Mouse (Mus musculus): ENCODE results near the gene Shroom3. TPM values are rescaled to one million over a fixed set of nuclear protein-coding genes. Genes with fewer than 3 reads are reported as not detected.

The Shroom3 gene
- polyA plus RNA-seq, 1 experiment from 2014 or later: 2.1 TPM

GRCm38 (mm10) chr5:92983942-92984341 is 300.7 kb downstream of the Shroom3 start:
- no peak overlapping the region for H3K27ac ChIP-seq
- no peaks in the 10 kb centered on the region for H3K36me3 ChIP-seq
- no peak for ATAC-seq (ENCODE audit: low FRiP score)
- H3K4me1 ChIP-seq (replicated peaks): peaks cover 6% of the 10 kb centered on the region
- no peaks in the 10 kb centered on the region for H3K9me3 ChIP-seq
- no peak overlapping the region for H3K9ac ChIP-seq
- H3K27me3 ChIP-seq: no peaks in the 10 kb centered on the region
- WGBS: 46% methylated on average over 2 of the region's 2 CpGs
- no peak overlapping the region for H3K4me3 ChIP-seq
- no peak overlapping the region for H3K4me2 ChIP-seq

- WGBS: 18% methylated on average over 1 of the region's 1 CpGs
- no peak for ATAC-seq (ENCODE audit: low FRiP score)
- no peak overlapping the region for H3K4me2 ChIP-seq
Measured at GRCm38 (mm10) chr5:92984692-92985091, 301.5 kb downstream of the Shroom3 start.

GRCm38 (mm10) chr5:92985391-92985790 is 302.2 kb downstream of the Shroom3 start:
- Histone ChIP-seq H3K36me3 (no peaks in the 10 kb centered on the region), H3K9ac (no peak overlapping the region), H3K4me2 (no peak overlapping the region), H3K9me3 (no peaks in the 10 kb centered on the region), H3K27me3 (no peaks in the 10 kb centered on the region), H3K27ac (no peak overlapping the region), H3K4me3 (no peak overlapping the region), H3K4me1 (replicated peaks) (peaks cover 6% of the 10 kb centered on the region)
- ATAC-seq (ENCODE audit: low FRiP score): no peak
- 89% methylated on average over 2 of the region's 2 CpGs for WGBS

More at GRCm38 (mm10) chr5:92984692-92985091, 301.5 kb downstream of the Shroom3 start:
- peaks cover 6% of the 10 kb centered on the region for H3K4me1 ChIP-seq (replicated peaks)
- no peaks in the 10 kb centered on the region for H3K36me3 ChIP-seq
- H3K9me3 ChIP-seq: no peaks in the 10 kb centered on the region
- H3K27me3 ChIP-seq: no peaks in the 10 kb centered on the region
- no peak overlapping the region for H3K9ac ChIP-seq
- H3K27ac ChIP-seq: no peak overlapping the region
- no peak overlapping the region for H3K4me3 ChIP-seq

DNA sequence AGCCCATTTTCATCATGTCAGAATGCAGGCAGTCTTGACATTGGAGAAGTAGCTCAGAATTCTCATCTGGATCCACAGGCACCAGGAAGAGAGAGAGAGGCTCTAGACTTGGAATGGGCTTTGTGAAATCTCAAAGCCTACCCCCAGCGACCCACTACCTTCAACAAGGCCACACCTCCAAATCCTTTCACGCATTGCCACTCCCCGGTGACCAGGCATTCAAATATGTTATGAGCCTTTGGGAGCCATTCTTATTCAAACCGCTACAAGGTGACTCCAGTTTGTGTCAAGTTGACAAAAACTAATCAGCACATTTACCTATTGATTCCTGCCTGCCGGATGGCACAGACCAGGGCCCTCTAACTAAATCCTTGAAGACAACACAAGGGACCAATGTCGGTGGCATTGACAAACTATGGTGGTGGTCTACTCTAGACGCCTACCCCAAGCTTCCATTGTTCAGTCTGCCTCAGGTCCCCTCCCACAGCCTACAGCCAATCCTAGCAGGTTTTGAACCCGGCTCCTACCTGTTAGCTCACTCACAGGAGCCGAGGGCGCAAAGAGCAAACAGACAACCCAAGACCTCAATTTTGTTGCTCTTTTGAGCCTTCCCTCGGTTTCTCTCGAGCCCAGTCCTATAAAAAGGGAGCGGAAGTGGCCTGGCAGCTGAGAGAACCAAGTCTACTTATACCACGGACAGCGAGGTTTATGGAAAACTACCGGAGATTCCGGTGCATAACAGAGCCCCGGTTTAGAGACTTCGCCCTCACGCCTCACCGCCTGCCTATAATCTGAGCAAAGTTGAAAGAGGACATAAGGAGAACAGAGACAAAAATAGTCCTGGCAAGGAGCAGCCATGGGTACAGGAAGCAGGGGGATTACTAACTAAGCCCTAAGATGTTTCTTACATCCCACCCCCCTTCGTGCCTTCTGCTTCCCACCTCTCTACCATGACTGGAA is 303.7 kb downstream of the Shroom3 start:
- Histone ChIP-seq H3K4me3 (no peak overlapping the region), H3K9me3 (no peaks in the 10 kb centered on the region), H3K9ac (no peak overlapping the region), H3K4me2 (no peak overlapping the region), H3K27ac (no peak overlapping the region), H3K27me3 (no peaks in the 10 kb centered on the region), H3K36me3 (no peaks in the 10 kb centered on the region), H3K4me1 (replicated peaks) (peaks cover 6% of the 10 kb centered on the region)
- 92% methylated on average over 22 of the region's 22 CpGs for WGBS
- ATAC-seq (ENCODE audit: low FRiP score): no peak

DNA sequence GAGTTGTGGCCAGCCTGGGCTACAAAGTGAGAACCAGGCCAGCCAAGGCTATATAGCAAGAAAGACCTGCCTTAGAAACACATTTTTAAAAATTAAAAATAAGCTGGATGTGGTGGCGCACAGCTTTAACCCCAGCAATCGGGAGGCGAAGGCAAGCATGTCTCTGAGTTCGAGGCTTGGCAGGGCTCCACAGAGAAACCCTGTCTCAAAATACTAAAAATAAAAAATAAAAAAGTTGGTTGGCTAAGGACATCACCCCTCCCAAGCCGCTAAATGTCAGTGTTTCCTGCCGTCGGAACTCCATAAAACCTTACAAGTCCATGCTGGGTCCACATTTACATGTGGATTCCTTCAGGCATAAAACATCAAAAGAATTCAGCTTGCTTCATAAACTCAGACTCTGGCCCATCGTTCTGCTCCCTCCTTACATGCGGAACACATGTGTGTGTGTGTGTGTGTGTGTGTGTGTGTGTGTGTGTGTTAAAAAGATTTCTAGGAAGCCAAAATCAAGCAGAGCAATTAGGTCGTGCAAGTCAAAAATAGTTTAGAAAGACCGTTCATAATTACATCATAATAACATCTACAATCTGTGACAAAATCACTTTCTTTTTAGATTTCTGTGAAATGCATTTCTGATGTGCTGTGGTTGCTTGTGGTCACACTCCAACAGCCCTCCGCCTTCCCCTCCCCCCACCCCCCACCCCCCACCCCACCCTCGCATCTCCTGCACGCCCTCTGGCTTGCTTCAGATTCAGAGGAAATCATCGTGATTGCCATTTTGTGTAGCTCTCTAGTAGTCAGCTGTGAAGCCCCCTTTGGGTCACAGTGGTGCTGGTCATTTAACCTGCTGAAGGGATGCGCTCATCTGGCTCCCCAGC is 304.9 kb downstream of the Shroom3 start:
- H3K4me1 ChIP-seq (replicated peaks): peaks cover 6% of the 10 kb centered on the region
- H3K4me2 ChIP-seq: peak overlapping the region; percentile 37
- no peak overlapping the region for H3K4me3 ChIP-seq
- H3K9ac ChIP-seq: peak overlapping the region; percentile 55; the same call in 1 of the 2 replicates
- no peaks in the 10 kb centered on the region for H3K36me3 ChIP-seq
- 59% methylated on average over 15 of the region's 16 CpGs for WGBS
- H3K27me3 ChIP-seq: no peaks in the 10 kb centered on the region
- H3K27ac ChIP-seq: peak overlapping the region; percentile 62
- no peaks in the 10 kb centered on the region for H3K9me3 ChIP-seq
- peak; percentile 60; the same call in 1 of the 2 replicates for ATAC-seq (ENCODE audit: low FRiP score)

DNA sequence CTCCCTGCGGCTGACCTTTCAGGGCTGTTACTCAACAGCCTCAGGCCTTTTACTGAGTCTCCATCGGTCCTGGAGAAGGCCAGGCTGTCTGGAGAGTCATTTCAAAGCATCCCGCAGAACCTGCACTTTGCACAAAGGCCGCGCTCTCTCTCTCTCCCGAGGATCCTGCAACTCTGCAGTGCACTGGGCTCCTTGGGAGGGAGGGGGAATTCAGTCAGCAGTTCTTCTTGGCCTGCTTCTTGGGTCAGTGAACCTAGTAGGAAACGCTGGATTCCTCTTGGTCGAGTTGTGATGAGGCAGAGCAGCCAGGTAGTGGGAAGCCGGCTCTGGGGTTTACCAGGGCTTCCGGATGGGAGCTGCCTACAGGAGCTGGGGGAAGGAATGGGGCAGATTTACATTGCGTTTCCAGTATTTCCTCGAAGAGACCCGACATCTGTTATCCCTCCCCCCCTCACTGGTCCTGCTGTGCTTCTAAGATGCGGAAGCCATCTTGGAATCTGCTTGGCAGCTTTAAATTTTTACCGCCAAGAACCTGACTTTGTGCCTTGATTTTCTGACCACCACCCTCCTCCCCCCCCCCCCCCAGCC is 305.6 kb downstream of the Shroom3 start:
- Histone ChIP-seq H3K27me3 (no peaks in the 10 kb centered on the region), H3K4me1 (replicated peaks) (peaks cover 6% of the 10 kb centered on the region), H3K4me3 (no peak overlapping the region), H3K4me2 (peak overlapping the region; percentile 37), H3K9ac (peak overlapping the region; percentile 55), H3K36me3 (no peaks in the 10 kb centered on the region), H3K9me3 (no peaks in the 10 kb centered on the region), H3K27ac (peak overlapping the region; percentile 62)
- peak; percentile 82 for ATAC-seq (ENCODE audit: low FRiP score)
- WGBS: 20% methylated on average over 15 of the region's 15 CpGs

GRCm38 (mm10) chr5:92992106-92992505 is 308.9 kb downstream of the Shroom3 start:
- H3K4me2 ChIP-seq: no peak overlapping the region
- H3K27me3 ChIP-seq: no peaks in the 10 kb centered on the region
- WGBS: 86% methylated on average over 3 of the region's 3 CpGs
- no peak overlapping the region for H3K4me3 ChIP-seq
- no peaks in the 10 kb centered on the region for H3K9me3 ChIP-seq
- H3K27ac ChIP-seq: no peak overlapping the region
- H3K9ac ChIP-seq: no peak overlapping the region
- no peaks in the 10 kb centered on the region for H3K36me3 ChIP-seq
- no peak for ATAC-seq (ENCODE audit: low FRiP score)
- H3K4me1 ChIP-seq (replicated peaks): peaks cover 6% of the 10 kb centered on the region

DNA sequence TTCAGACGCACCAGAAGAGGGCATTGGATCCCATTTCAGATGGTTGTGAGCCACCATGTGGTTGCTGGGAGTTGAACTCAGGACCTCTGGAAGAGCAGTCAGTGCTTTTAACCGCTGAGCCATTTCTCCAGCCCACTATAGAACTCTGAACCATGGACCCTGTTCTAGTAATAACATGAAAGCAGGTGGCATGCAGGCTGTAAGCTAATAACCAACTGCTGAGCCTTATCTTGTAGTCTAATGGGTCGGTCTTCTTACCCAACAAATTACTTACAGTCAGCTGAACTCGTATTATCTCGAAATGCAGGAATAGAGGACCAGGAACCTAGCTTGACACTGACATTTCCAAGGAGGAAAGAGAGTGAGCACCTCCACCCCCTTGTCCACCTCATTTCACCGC is 311.1 kb downstream of the Shroom3 start:
- Histone ChIP-seq H3K9ac (no peak overlapping the region), H3K27ac (no peak overlapping the region), H3K27me3 (no peaks in the 10 kb centered on the region), H3K9me3 (no peaks in the 10 kb centered on the region), H3K4me1 (replicated peaks) (peaks cover 4% of the 10 kb centered on the region; the same call in 1 of the 2 replicates), H3K4me2 (no peak overlapping the region), H3K4me3 (no peak overlapping the region), H3K36me3 (no peaks in the 10 kb centered on the region)
- WGBS: 89% methylated on average over 6 of the region's 6 CpGs
- no peak for ATAC-seq (ENCODE audit: low FRiP score)

GRCm38 (mm10) chr5:92994861-92995260 is 311.6 kb downstream of the Shroom3 start:
- Histone ChIP-seq H3K36me3 (no peaks in the 10 kb centered on the region), H3K4me2 (no peak overlapping the region), H3K4me1 (replicated peaks) (peaks cover 4% of the 10 kb centered on the region; the same call in 1 of the 2 replicates), H3K4me3 (no peak overlapping the region), H3K27me3 (no peaks in the 10 kb centered on the region), H3K9me3 (no peaks in the 10 kb centered on the region), H3K27ac (no peak overlapping the region), H3K9ac (no peak overlapping the region)
- no peak for ATAC-seq (ENCODE audit: low FRiP score)
- WGBS: 91% methylated on average over 2 of the region's 2 CpGs

GRCm38 (mm10) chr5:92997428-92998120 is 314.3 kb downstream of the Shroom3 start:
- Histone ChIP-seq H3K9me3 (no peaks in the 10 kb centered on the region), H3K4me3 (no peak overlapping the region), H3K36me3 (no peaks in the 10 kb centered on the region), H3K4me1 (replicated peaks) (peaks cover 4% of the 10 kb centered on the region; the same call in 1 of the 2 replicates), H3K9ac (no peak overlapping the region), H3K4me2 (no peak overlapping the region), H3K27me3 (no peaks in the 10 kb centered on the region), H3K27ac (peak overlapping the region; percentile 37; the same call in 1 of the 2 replicates)
- WGBS: 54% methylated on average over 5 of the region's 5 CpGs
- ATAC-seq (ENCODE audit: low FRiP score): 0 out of 2 replicates have a peak, but pooled peaks have one; percentile 48

- no peak for ATAC-seq (ENCODE audit: low FRiP score)
- Histone ChIP-seq H3K9ac (no peak overlapping the region), H3K9me3 (no peaks in the 10 kb centered on the region), H3K4me2 (no peak overlapping the region), H3K36me3 (no peaks in the 10 kb centered on the region), H3K4me3 (no peak overlapping the region), H3K4me1 (replicated peaks) (peaks cover 4% of the 10 kb centered on the region; the same call in 1 of the 2 replicates), H3K27ac (no peak overlapping the region), H3K27me3 (no peaks in the 10 kb centered on the region)
- 39% methylated on average over 5 of the region's 5 CpGs for WGBS
Measured at GRCm38 (mm10) chr5:92998494-92999016, 315.3 kb downstream of the Shroom3 start.
